Mouse (Mus musculus): ENCODE data around the gene Zcchc3.

Gene Zcchc3

GRCm38 (mm10) chr2:152409781-152410180 lies 5.0 kb downstream of the Zcchc3 start:
- DNase-seq (ENCODE audit: low spot score) = no peak

GRCm38 (mm10) chr2:152406126-152406525 lies 8.7 kb downstream of the Zcchc3 start:
- DNase-seq (ENCODE audit: low spot score) = peak; percentile 75

GRCm38 (mm10) chr2:152399122-152399542 lies 15.7 kb downstream of the Zcchc3 start:
- DNase-seq (ENCODE audit: low spot score) = no peak

- peak; percentile 87 for DNase-seq (ENCODE audit: low spot score)
Measured at GRCm38 (mm10) chr2:152398691-152399090, 16.1 kb downstream of the Zcchc3 start.

- peak; percentile 89 for DNase-seq (ENCODE audit: low spot score)
Measured at GRCm38 (mm10) chr2:152397680-152398435, 17.0 kb downstream of the Zcchc3 start, which contains the start of gene Sox12. Gene Sox12, minus strand, starts transcription at chr2:152398063.

GRCm38 (mm10) chr2:152397004-152397589 lies 17.7 kb downstream of the Zcchc3 start:
- DNase-seq (ENCODE audit: low spot score) = peak; percentile 51

GRCm38 (mm10) chr2:152396110-152397003 lies 18.5 kb downstream of the Zcchc3 start:
- peak; percentile 38 for DNase-seq (ENCODE audit: low spot score)

- DNase-seq (ENCODE audit: low spot score) = no peak
Measured at GRCm38 (mm10) chr2:152395271-152395920, 19.4 kb downstream of the Zcchc3 start.

GRCm38 (mm10) chr2:152393225-152394017 lies 21.4 kb downstream of the Zcchc3 start:
- no peak for DNase-seq (ENCODE audit: low spot score)

GRCm38 (mm10) chr2:152392786-152393185 lies 22.0 kb downstream of the Zcchc3 start:
- DNase-seq (ENCODE audit: low spot score) = no peak

- no peak for DNase-seq (ENCODE audit: low spot score)
Measured at GRCm38 (mm10) chr2:152384191-152384590, 30.6 kb downstream of the Zcchc3 start.

- DNase-seq (ENCODE audit: low spot score) = no peak
Measured at GRCm38 (mm10) chr2:152376345-152376741, 38.5 kb downstream of the Zcchc3 start, which contains the start of gene Nrsn2. Gene Nrsn2, minus strand, starts transcription at chr2:152376638.

- no peak for DNase-seq (ENCODE audit: low spot score)
Measured at GRCm38 (mm10) chr2:152375652-152376344, 39.0 kb downstream of the Zcchc3 start.

GRCm38 (mm10) chr2:152373547-152373946 lies 41.3 kb downstream of the Zcchc3 start:
- no peak for DNase-seq (ENCODE audit: low spot score)

GRCm38 (mm10) chr2:152372661-152373060 lies 42.2 kb downstream of the Zcchc3 start:
- no peak for DNase-seq (ENCODE audit: low spot score)

- DNase-seq (ENCODE audit: low spot score) = no peak
Measured at GRCm38 (mm10) chr2:152372104-152372503, 42.7 kb downstream of the Zcchc3 start.

- no peak for DNase-seq (ENCODE audit: low spot score)
Measured at GRCm38 (mm10) chr2:152368532-152369140, 46.2 kb downstream of the Zcchc3 start.

- no peak for DNase-seq (ENCODE audit: low spot score)
Measured at GRCm38 (mm10) chr2:152367917-152368316, 46.9 kb downstream of the Zcchc3 start.

GRCm38 (mm10) chr2:152363245-152364147 lies 51.3 kb downstream of the Zcchc3 start:
- DNase-seq (ENCODE audit: low spot score) = peak; percentile 60
